Mouse (Mus musculus) myocyte (in vitro differentiated cells): Measurements from ENCODE around the gene Tph1.

Source experiments
- MAX ChIP-seq: IDR thresholded peaks from one replicate; pipeline ENCODE4 v1.6.1; 2011; ENCODE audit warnings: low read depth, mild to moderate bottlenecking, control low read depth
- MYOD1 ChIP-seq, 3 experiments: IDR thresholded peaks; one replicate each; pipeline ENCODE4 v1.6.1; 2011; ENCODE audit warnings: control low read depth in 2 of 3, low read depth in 2 of 3, mild to moderate bottlenecking in 2 of 3, moderate library complexity in 1 of 3; ENCODE audit not compliant: insufficient read length in 2 of 3, control insufficient read depth in 1 of 3
- MYOG ChIP-seq, 3 experiments: IDR thresholded peaks; one replicate each; pipeline ENCODE4 v1.6.1; 2011; ENCODE audit warnings: control low read depth in 2 of 3, low read depth in 2 of 3, mild to moderate bottlenecking in 2 of 3; ENCODE audit not compliant: insufficient read length in 2 of 3, control insufficient read depth in 1 of 3, insufficient read depth in 1 of 3
- POLR2A ChIP-seq: IDR thresholded peaks from one replicate; pipeline ENCODE4 v1.6.1; 2011; ENCODE audit warnings: low read depth, mild to moderate bottlenecking, control low read depth, moderate library complexity; ENCODE audit not compliant: insufficient read length
- POLR2AphosphoS2 ChIP-seq: IDR thresholded peaks from one replicate; pipeline ENCODE4 v1.6.1; 2011; ENCODE audit warnings: low read depth, control low read depth; ENCODE audit not compliant: insufficient read length

DNA sequence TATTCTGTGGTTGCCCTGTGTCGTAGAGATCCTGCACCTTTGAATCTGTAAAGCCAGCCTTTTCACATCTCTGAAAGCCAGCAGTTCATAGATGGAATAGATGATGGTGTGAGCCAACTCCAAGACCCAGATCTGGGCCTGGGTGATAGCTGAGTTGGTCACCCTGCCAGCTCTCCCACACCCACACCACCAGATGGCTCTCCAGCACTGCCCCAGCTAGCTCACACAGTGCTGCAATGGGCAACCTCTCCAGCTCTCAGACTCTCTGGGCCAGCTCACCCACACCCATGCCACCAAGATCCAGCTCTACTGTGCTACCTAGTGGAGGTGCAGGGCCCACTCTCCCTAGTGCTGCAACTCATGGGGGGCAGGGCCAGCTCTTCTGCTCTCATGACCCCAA, 29.2 kb downstream of the Tph1 start:
- no peak for TF ChIP-seq POLR2A
- no peak for TF ChIP-seq MAX
- TF ChIP-seq MYOG (IDR thresholded peaks at IDR 0.05; ENCODE audit: control insufficient read depth in 1 of 3, insufficient read depth in 1 of 3, insufficient read length in 2 of 3, low read depth in 2 of 3) = no peak
- no peak for TF ChIP-seq POLR2AphosphoS2
- TF ChIP-seq MYOD1 (IDR thresholded peaks at IDR 0.05; ENCODE audit: control insufficient read depth in 1 of 3, insufficient read length in 2 of 3, low read depth in 2 of 3) = no peak
